Mouse (Mus musculus) cortical plate, adult 2 months (tissue): Measurements from ENCODE around the gene Hoga1.

Source experiments
- CTCF ChIP-seq: fragments of 200-500 bp; IDR thresholded peaks from 2 replicates; pipeline ENCODE4 v1.5.1; 2011; ENCODE audit warnings: mild to moderate bottlenecking, control low read depth, low read length; ENCODE audit not compliant: insufficient read depth; ENCODE audit errors: extremely low read depth
- POLR2A ChIP-seq: fragments of 200-500 bp; IDR thresholded peaks from 2 replicates; pipeline ENCODE4 v1.6.1; 2011; ENCODE audit warnings: mild to moderate bottlenecking, low read length, control low read depth; ENCODE audit not compliant: insufficient read depth; ENCODE audit errors: extremely low read depth

DNA sequence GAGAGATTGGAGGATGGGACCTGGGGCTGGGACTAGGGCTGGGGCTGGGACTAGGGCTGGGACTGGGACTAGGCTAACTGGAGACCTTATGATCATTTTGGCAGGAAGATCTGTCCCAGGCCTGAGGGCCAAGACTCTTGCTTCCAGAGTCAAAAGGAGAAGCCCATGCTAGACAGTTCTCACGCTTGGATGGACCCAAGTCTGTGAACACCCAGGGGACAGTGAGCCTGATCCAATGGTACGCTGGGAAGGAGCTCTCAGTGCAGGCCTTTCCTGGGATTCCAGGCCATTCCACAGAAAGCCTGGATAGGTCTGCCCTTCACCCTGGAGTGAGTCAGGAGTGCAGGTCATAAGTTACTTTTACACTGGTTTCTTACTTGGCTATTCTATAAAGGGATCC is 29.6 kb downstream of the Hoga1 start:
- no peak for TF ChIP-seq POLR2A
- no peak for TF ChIP-seq CTCF
